Mouse (Mus musculus) lung, embryonic 16.5 days (tissue): Measurements from ENCODE around the gene Wwox. TPM values are rescaled to one million over a fixed set of nuclear protein-coding genes. Genes with fewer than 3 reads are reported as not detected.

Experiments
- ATAC-seq: fragments of 200-750 bp; cut with Nextera tagmentation; 2 replicates; pipeline ENCODE4 v1.8.0; 2017; ENCODE audit warnings: low read depth, mild to moderate bottlenecking, moderate library complexity
- H3K27ac ChIP-seq: fragments of 300-500 bp; sonication (generic); 2 replicates; pipeline ENCODE4 v1.5.1; 2014; ENCODE audit warnings: mild to moderate bottlenecking, control low read depth, low read length
- H3K27me3 ChIP-seq: fragments of 300-500 bp; sonication (generic); 2 replicates; pipeline ENCODE4 v1.6.1; 2014; ENCODE audit warnings: low read depth, low read length, mixed read lengths; ENCODE audit not compliant: control insufficient read depth, insufficient read depth
- H3K36me3 ChIP-seq: fragments of 300-500 bp; sonication (generic); 2 replicates; pipeline ENCODE4 v1.6.1; 2014; ENCODE audit warnings: low read length; ENCODE audit not compliant: control insufficient read depth, insufficient read depth
- H3K4me1 ChIP-seq: fragments of 300-500 bp; sonication (generic); replicated peaks from 2 replicates; pipeline ENCODE4 v1.6.1; 2014; ENCODE audit warnings: low read length, mixed read lengths; ENCODE audit not compliant: control insufficient read depth, insufficient read depth
- H3K4me2 ChIP-seq: fragments of 300-500 bp; sonication (generic); 2 replicates; pipeline ENCODE4 v1.6.1; 2014; ENCODE audit warnings: low read depth, low read length, control low read depth
- H3K4me3 ChIP-seq: fragments of 300-500 bp; sonication (generic); 2 replicates; pipeline ENCODE4 v1.5.1; 2014; ENCODE audit warnings: mild to moderate bottlenecking, low read length, control low read depth
- H3K9ac ChIP-seq: fragments of 300-500 bp; sonication (generic); 2 replicates; pipeline ENCODE4 v1.6.1; 2014; ENCODE audit warnings: low read length, control low read depth
- H3K9me3 ChIP-seq: fragments of 300-500 bp; sonication (generic); 2 replicates; pipeline ENCODE4 v1.6.1; 2016; ENCODE audit warnings: low read length; ENCODE audit not compliant: control insufficient read depth
- WGBS: fragments of 180-500 bp; shearing (Covaris S2); extraction: QIAGEN DNeasy Blood & Tissue Kit; methylation state at CpG from one replicate; pipeline ENCODE4 v1.1.7; 2014; 5-methylcytosine and 5-hydroxymethylcytosine counted together
- polyA plus RNA-seq: library from polyadenylated mRNA; unstranded; fragments of >200 nt; fragmentation: Nextera tagmentation; extraction: Ambion mirVana; gene quantifications from 2 replicates; pipeline ENCODE4 v1.2.1, GENCODE M21; 2015

Gene Wwox
- polyA plus RNA-seq, 1 experiment from 2014 or later = 20.2 TPM

DNA sequence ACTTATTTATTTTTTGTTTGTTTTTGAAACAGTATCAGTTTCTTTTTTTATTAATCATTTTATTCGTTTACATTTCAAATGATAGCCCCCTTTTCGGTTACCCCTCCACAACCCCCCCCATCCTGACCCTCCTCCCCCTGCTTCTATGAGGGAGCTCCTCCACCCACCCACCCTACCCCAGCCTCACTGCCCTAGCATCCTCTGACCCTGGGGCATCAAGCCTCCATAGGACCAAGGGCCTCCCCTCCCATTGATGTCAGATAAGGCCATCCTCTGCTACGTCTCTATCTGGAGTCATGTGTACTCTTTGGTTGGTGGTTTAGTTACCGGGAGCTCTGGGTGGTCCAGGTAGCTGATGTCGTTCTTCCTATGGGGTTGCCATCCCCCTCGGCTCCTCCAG lies 109.4 kb downstream of the Wwox start:
- no peak overlapping the region for H3K4me3 ChIP-seq
- H3K4me1 ChIP-seq = peaks cover 5% of the 10 kb centered on the region; the same call in 1 of the 2 replicates
- ATAC-seq = no peak
- 61% methylated on average over 6 of the region's 6 CpGs for WGBS
- H3K36me3 ChIP-seq = no peaks in the 10 kb centered on the region
- H3K27me3 ChIP-seq = no peaks in the 10 kb centered on the region
- H3K9ac ChIP-seq = no peak overlapping the region
- no peak overlapping the region for H3K4me2 ChIP-seq
- H3K9me3 ChIP-seq = no peaks in the 10 kb centered on the region
- no peak overlapping the region for H3K27ac ChIP-seq

DNA sequence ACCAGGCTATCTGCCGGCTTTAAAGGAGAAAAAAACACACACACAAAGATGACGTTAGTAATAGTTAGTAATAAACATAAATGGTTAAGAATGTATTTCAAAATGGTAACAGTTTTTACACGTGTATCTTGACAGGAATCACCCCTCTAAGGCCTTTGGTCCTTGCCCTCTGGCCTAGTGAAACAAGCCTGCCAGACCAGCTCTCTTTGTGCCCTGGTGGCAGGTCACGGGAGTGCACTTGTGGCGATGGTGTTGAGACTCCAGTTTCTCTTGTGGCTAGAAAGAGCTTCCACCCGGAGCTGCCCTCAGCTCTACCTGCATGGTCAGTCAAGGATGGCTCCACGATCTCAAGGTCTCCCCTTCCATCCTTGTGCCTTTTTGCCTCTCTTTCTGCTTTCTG lies 110.6 kb downstream of the Wwox start:
- ATAC-seq = no peak
- H3K9ac ChIP-seq = no peak overlapping the region
- no peaks in the 10 kb centered on the region for H3K36me3 ChIP-seq
- no peaks in the 10 kb centered on the region for H3K27me3 ChIP-seq
- no peak overlapping the region for H3K27ac ChIP-seq
- peaks cover 6% of the 10 kb centered on the region for H3K4me1 ChIP-seq
- no peak overlapping the region for H3K4me3 ChIP-seq
- WGBS = 80% methylated on average over 7 of the region's 7 CpGs
- no peak overlapping the region for H3K4me2 ChIP-seq
- no peaks in the 10 kb centered on the region for H3K9me3 ChIP-seq

- peaks cover 15% of the 10 kb centered on the region for H3K4me1 ChIP-seq
- no peak overlapping the region for H3K4me3 ChIP-seq
- ATAC-seq = no peak
- no peaks in the 10 kb centered on the region for H3K27me3 ChIP-seq
- no peaks in the 10 kb centered on the region for H3K36me3 ChIP-seq
- no peak overlapping the region for H3K9ac ChIP-seq
- no peak overlapping the region for H3K27ac ChIP-seq
- no peak overlapping the region for H3K4me2 ChIP-seq
- WGBS = 70% methylated on average over 3 of the region's 3 CpGs
- no peaks in the 10 kb centered on the region for H3K9me3 ChIP-seq
Observed at GRCm38 (mm10) chr8:114552606-114553005, 113.2 kb downstream of the Wwox start.

GRCm38 (mm10) chr8:114554966-114555365 lies 115.5 kb downstream of the Wwox start:
- Histone ChIP-seq H3K27me3 (no peaks in the 10 kb centered on the region), H3K4me1 (peaks cover 15% of the 10 kb centered on the region), H3K4me2 (no peak overlapping the region), H3K4me3 (no peak overlapping the region), H3K36me3 (no peaks in the 10 kb centered on the region), H3K9ac (no peak overlapping the region), H3K27ac (peak overlapping the region; percentile 82), H3K9me3 (no peaks in the 10 kb centered on the region)
- WGBS = 36% methylated on average over 15 of the region's 15 CpGs
- 0 out of 2 replicates have a peak, but pooled peaks have one; percentile 15 for ATAC-seq

DNA sequence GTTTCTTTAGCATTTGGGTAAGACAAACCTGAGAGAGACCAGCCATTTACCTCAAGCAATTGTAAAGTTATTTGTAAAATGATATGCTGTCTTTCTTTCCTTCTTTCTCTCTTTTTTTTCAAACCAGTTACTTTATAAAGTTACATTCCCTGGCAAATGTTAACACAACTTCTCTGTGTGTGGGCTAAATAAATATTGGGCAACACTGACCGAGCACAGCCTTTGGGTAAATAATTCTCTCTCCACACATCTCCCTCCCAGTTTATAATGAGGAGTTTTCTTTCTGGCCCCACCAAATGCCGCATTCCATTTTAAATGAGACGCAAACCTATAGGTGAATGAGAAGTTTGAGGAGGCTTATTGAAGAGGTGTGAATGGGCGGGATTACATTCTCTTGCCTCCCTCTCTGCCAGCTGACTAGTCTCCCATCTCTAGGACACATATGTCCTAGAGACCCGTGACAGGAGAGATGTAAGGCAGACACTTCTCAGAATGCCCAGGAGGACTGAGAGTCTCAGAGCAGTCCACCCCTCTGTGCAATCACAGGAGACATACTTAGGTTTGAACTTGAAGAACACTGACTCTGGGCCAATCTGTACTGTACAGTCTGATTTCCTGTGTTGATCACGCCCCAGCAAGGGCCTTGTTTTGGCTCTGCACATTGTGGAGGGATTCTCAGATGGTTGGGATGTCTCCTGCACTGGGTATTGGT lies 116.2 kb downstream of the Wwox start:
- no peak overlapping the region for H3K4me3 ChIP-seq
- H3K27ac ChIP-seq = peak overlapping the region; percentile 86
- H3K9me3 ChIP-seq = no peaks in the 10 kb centered on the region
- ATAC-seq = peak; percentile 89
- no peak overlapping the region for H3K9ac ChIP-seq
- no peak overlapping the region for H3K4me2 ChIP-seq
- no peaks in the 10 kb centered on the region for H3K36me3 ChIP-seq
- WGBS = 34% methylated on average over 6 of the region's 6 CpGs
- H3K4me1 ChIP-seq = peaks cover 15% of the 10 kb centered on the region
- H3K27me3 ChIP-seq = no peaks in the 10 kb centered on the region

GRCm38 (mm10) chr8:114561191-114561590 lies 121.7 kb downstream of the Wwox start:
- no peaks in the 10 kb centered on the region for H3K27me3 ChIP-seq
- 92% methylated on average over 8 of the region's 8 CpGs for WGBS
- H3K4me2 ChIP-seq = no peak overlapping the region
- H3K27ac ChIP-seq = no peak overlapping the region
- peaks cover 2% of the 10 kb centered on the region for H3K4me1 ChIP-seq
- no peak overlapping the region for H3K4me3 ChIP-seq
- H3K36me3 ChIP-seq = no peaks in the 10 kb centered on the region
- no peak for ATAC-seq
- no peaks in the 10 kb centered on the region for H3K9me3 ChIP-seq
- no peak overlapping the region for H3K9ac ChIP-seq

DNA sequence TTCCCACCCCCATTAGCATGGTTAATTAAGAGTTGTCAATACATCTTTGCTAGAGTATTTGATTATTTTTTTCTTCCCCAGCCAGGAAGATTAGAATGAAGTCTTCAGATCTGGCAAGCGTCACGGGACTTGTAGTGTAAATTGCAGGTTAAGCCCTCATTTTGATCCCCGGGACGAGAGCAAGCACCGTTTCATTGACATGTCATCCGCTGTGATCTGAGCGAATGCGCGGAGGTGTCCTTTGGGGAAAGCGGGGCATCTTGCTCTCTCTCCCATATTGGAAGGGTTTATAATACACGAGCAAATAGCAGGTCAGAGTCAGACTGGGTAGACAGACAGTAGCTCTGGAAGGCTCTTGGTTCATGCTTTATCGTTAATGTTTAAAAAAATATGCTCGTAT lies 123.0 kb downstream of the Wwox start:
- Histone ChIP-seq H3K9me3 (no peaks in the 10 kb centered on the region), H3K27ac (no peak overlapping the region), H3K9ac (no peak overlapping the region), H3K4me1 (no peaks in the 10 kb centered on the region), H3K27me3 (no peaks in the 10 kb centered on the region), H3K4me3 (no peak overlapping the region), H3K36me3 (no peaks in the 10 kb centered on the region), H3K4me2 (no peak overlapping the region)
- ATAC-seq = no peak
- 93% methylated on average over 13 of the region's 13 CpGs for WGBS

GRCm38 (mm10) chr8:114563361-114563760 lies 123.9 kb downstream of the Wwox start:
- no peak overlapping the region for H3K4me3 ChIP-seq
- no peaks in the 10 kb centered on the region for H3K27me3 ChIP-seq
- no peak overlapping the region for H3K9ac ChIP-seq
- no peaks in the 10 kb centered on the region for H3K9me3 ChIP-seq
- H3K4me2 ChIP-seq = no peak overlapping the region
- ATAC-seq = no peak
- no peak overlapping the region for H3K27ac ChIP-seq
- no peaks in the 10 kb centered on the region for H3K4me1 ChIP-seq
- H3K36me3 ChIP-seq = no peaks in the 10 kb centered on the region
- 85% methylated on average over 7 of the region's 7 CpGs for WGBS

DNA sequence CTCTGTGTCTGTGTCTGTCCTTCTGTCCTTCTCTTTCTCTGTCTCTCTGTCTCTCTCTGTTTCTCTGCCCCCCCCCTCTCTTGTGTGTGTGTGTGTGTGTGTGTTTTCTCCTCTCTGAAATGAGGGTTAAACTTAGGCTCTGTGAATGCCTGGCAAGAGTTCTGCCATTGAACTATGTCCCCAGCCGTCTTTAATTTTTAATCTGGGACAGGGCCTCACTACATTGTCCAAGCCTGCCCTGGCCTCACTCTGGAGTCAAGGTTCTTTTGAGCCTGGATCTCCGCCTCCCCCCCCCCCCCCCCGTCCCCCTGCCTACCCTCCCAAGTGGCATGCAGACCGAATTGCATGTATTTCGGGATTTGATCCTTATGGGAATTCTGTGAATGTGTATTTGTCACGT lies 124.6 kb downstream of the Wwox start:
- WGBS = 68% methylated on average over 6 of the region's 6 CpGs
- Histone ChIP-seq H3K9ac (no peak overlapping the region), H3K4me3 (no peak overlapping the region), H3K36me3 (no peaks in the 10 kb centered on the region), H3K4me2 (no peak overlapping the region), H3K4me1 (no peaks in the 10 kb centered on the region), H3K9me3 (no peaks in the 10 kb centered on the region), H3K27ac (no peak overlapping the region), H3K27me3 (no peaks in the 10 kb centered on the region)
- ATAC-seq = no peak
